Mouse (Mus musculus) right cerebral cortex, postnatal 25 days (tissue): ENCODE measurements around the gene Slc43a3.

Source experiments
- DNase-seq: peaks from one replicate; pipeline ENCODE4 v3.0.0; 2022

The Slc43a3 gene

DNA sequence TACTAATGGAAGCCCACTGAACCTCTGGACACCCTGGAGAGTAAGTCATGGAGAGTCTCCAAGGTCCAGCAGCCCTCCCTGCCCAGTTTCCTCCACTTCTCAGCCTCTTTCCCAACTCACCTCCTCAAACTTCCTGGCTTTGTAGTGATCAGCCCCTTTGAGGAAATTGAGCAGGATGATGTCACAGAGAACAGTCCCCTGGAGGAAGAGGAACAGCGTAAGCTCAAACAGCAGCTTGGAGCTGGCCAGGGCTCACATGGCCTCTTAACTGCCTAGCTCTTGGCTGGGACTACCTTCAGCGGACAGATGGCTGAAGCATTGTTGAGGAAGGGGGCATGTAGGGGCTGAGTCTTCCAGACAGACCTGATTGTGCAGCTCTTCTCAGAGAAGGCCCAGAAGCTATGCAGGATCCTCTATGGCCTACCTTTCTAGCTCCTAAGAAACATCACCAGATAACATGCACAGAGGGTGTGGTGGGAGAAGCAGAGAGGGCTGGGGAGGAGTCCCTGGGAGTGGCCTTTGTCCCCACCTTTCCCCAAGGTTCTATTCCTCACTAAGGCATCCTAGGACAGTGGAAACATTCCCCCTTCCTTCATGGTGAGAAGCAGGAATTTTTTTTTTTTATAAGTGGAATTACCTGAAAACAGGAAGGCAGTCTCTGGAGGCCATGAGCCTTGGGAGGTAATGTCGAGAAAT, 63.3 kb downstream of the Slc43a3 start:
- DNase-seq = no peak

DNA sequence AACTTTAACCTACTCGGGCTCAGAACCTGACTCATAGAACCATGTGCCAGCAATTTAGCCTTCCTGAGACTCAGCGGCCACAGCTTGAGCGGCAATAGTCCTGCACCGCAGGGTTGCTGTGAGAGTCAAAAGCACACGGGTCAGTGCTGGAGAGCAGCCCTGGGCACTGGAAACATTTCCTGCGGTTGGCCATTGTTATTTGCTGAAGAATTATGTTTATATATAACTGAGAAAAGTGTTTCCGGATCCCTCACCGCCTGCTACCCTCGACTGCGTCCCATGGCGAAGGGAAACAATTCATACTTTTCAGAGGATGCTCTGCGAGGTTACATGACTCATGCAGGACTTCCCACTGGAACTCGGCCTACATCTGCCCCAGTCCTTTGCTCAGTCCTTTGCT, 65.1 kb downstream of the Slc43a3 start:
- no peak for DNase-seq

DNA sequence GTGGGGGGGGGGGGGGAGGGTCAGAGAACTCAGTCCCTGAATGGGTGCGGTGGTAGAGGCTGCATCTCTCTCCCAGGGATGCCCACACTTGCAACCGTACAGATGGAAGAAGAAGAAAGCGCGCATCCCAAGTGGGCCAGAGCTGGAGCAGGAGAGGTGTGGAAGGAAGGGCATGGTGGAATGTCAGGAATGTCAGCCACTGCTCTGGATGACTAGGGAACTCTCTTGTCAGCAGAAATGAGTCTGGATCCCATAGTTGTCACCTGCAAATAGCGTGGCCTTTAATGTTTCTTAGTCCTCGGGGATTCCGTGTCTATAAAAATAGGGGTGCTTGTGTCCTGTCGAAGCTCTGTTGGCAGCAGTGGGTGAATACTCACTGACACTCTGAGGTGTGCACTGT, 66.2 kb downstream of the Slc43a3 start:
- DNase-seq = no peak

DNA sequence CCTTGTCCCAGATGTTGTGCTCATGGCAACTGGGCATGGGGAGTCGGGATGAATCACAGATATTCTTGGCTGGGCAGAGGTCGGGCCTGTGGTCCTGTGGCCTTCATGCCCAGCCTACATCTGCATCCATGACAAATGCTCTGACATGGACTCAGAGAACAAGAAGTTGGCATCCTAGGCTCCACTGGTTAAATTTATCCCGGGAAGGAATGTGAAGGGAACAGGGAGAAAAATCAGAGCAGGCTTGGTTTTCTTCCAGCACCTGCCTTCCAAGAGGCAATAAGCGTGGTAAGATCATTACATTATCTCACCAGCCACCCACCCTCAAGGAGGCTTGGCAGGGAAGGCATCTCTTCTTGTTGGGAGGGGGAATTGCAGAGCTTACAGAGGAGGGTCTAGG, 68.0 kb downstream of the Slc43a3 start:
- peak; percentile 41 for DNase-seq

DNA sequence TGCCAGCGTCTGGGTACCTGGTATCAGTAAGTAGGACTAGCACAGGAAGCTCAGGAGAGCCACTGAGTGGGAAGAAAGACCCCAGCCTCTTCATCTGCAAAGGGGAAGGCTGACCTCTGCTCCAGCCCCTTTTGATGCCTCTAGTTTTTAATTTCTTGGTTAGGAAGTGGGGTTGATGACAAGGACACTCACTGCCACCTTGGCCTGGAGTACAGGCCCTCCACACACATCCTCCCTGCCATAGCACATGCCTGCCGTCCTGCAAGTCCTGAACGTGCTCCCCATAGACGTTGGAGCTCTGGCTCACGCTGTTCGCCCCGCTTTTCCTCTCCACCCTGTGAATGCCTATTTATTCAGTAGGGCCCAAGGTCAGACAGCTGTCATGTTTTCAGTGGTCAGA, 70.2 kb downstream of the Slc43a3 start:
- DNase-seq = no peak

DNA sequence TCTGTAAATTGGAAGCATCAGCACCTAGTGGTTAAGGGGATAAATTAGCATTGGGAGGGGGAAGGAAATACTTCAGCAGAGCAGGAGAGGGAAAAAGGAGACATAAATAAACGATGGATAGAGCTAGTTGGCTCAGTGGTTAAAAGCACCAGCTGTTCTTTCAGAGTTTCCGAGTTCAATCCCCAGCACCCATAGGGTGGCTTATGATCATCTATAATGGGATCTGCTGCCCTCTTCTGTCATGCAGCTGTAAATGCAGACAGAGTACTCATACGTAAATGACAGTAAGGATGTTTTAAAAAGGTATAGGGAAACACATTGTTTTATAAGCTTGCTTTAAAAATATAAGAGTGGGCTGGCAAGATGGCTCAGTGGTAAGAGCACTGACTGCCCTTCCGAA, 71.3 kb downstream of the Slc43a3 start:
- DNase-seq = no peak
